In genomic region chr13:99146355-99146871, GRCm38 (mm10) we compare ENCODE assay signal across 17 mouse cellular contexts. TPM values are rescaled to one million over a fixed set of nuclear protein-coding genes. Genes with fewer than 3 reads are reported as not detected.
DNase-seq lines count a peak whose midpoint lies in the region; ATAC-seq and TF ChIP-seq lines count a peak whose summit lies in the region.
"Had no signal": no experiment of that assay in that cellular context is flagged by ENCODE, and none has a peak within 500 bp of the region (broad histone marks: within the 10 kb centered on the region; RNA-seq: fewer than 3 reads in every experiment).

No protein-coding gene starts in this region.

- intact Hi-C loops in left cerebral cortex, adult 2 months (cut with DNase I), result loop anchor here (1.0 to 5.0 kb wide), 4 partner anchors 68 to 222 kb away; no protein-coding TSS in a partner anchor

- peak; percentile 75 for ATAC-seq in frontal cortex, adult (ENCODE audit: low TSS enrichment)
- ATAC-seq in erythroid progenitor cell, adult 5-6 weeks (replicated peaks; ENCODE audit: low FRiP score, poor library complexity, severe bottlenecking), result no peak
- no peak for ATAC-seq in erythroblast, adult 5-6 weeks (replicated peaks; ENCODE audit: low FRiP score, poor library complexity, severe bottlenecking)
- ATAC-seq: midbrain, embryonic 16.5 days had no signal

- no peak overlapping the region for H3K4me3 ChIP-seq in left cerebral cortex, adult 2 months
- H3K4me3 ChIP-seq: erythroblast, embryonic 14.5 days; heart, embryonic 15.5 days; hindbrain, embryonic 13.5 days; stomach, embryonic 15.5 days had no signal

- DNase-seq in right cerebral cortex, adult 2 months (ENCODE audit: low spot score in 2 of 2), result peak; percentile 61 to 67
- DNase-seq in right cerebral cortex, postnatal 4 days, result no peak
- no peak for DNase-seq in left cerebral cortex, adult 2 months (ENCODE audit: extremely low spot score in 1 of 2, low spot score in 2 of 2)
- peak; percentile 18 for DNase-seq in splenic B cell, adult 2 months (ENCODE audit: low read depth, low spot score)
- DNase-seq: adrenal gland, postnatal 25 days; cerebellum, postnatal 25 days; kidney, adult 11 months; kidney, postnatal 25 days; lung, embryonic 14.5 days had no signal

- peak overlapping the region; percentile 87; the same call in 1 of the 2 replicates for H3K27ac ChIP-seq in left cerebral cortex, adult 2 months
- H3K27ac ChIP-seq: heart, embryonic 15.5 days; hindbrain, embryonic 13.5 days; stomach, embryonic 15.5 days had no signal

- no peaks in the 10 kb centered on the region for H3K27me3 ChIP-seq in splenic B cell, adult 2 months (ENCODE audit: control insufficient read depth, insufficient read depth, low read length, poor library complexity, severe bottlenecking)
- H3K27me3 ChIP-seq: heart, embryonic 15.5 days; hindbrain, embryonic 13.5 days; stomach, embryonic 15.5 days had no signal

- no peak for TF ChIP-seq CTCF in left cerebral cortex, adult 2 months (IDR thresholded peaks at IDR 0.05)

- H3K36me3 ChIP-seq in splenic B cell, adult 2 months (ENCODE audit: control insufficient read depth, insufficient read depth, low read length, poor library complexity, severe bottlenecking), result no peaks in the 10 kb centered on the region
- H3K36me3 ChIP-seq: heart, embryonic 15.5 days; hindbrain, embryonic 13.5 days; stomach, embryonic 15.5 days had no signal

RNA-seq across cellular contexts. Expression of gene Zfp366, which starts 38.2 kb away (rescaled TPM):
- total RNA-seq in left cerebral cortex, adult 2 months (2021), result 1 to 10 TPM; 3.1 to 4.1 TPM
- total RNA-seq in erythroid progenitor cell, adult 5-6 weeks (2015; ENCODE audit: low replicate concordance), result 1.1 TPM in 1 of 2 replicates, not detected in the other
- total RNA-seq in erythroid progenitor cell, adult 5-6 weeks (2017; ENCODE audit: low replicate concordance), result 0.13 TPM in 1 of 2 replicates, not detected in the other
- total RNA-seq in erythroblast, adult 5-6 weeks (2015; ENCODE audit: low replicate concordance), result 0.42 TPM in 1 of 2 replicates, not detected in the other
- 0.14 and 0.17 TPM in 2 replicates for total RNA-seq in erythroblast, adult 5-6 weeks (2017; ENCODE audit: low replicate concordance)

Comparison
In these comparisons a context has a peak if more than half of its experiments do, and no peak if none do; other contexts are left out.
1. DNase-seq: peak in right cerebral cortex, adult 2 months (2 of 2) and splenic B cell, adult 2 months (single experiment); none in right cerebral cortex, postnatal 4 days (single experiment) and left cerebral cortex, adult 2 months (0 of 2).